Mouse (Mus musculus) gastrocnemius, postnatal 25 days (tissue): ENCODE measurements around the gene Rbm24. TPM values are rescaled to one million over a fixed set of nuclear protein-coding genes. Genes with fewer than 3 reads are reported as not detected.

ENCODE experiments used
- DNase-seq: peaks from one replicate; pipeline ENCODE4 v3.0.0; 2022
- total RNA-seq, 2 experiments: library from RNA; stranded (reverse); gene quantifications; 1 replicate in 1 of 2; 2 replicates in 1 of 2; pipeline ENCODE4 v1.2.3; 2021

Rbm24 gene
- total RNA-seq, 2 experiments from 2014 or later = 129 to 151 TPM

- no peak for DNase-seq
Observed at GRCm38 (mm10) chr13:46438960-46439359, 20.7 kb downstream of the Rbm24 start.

DNA sequence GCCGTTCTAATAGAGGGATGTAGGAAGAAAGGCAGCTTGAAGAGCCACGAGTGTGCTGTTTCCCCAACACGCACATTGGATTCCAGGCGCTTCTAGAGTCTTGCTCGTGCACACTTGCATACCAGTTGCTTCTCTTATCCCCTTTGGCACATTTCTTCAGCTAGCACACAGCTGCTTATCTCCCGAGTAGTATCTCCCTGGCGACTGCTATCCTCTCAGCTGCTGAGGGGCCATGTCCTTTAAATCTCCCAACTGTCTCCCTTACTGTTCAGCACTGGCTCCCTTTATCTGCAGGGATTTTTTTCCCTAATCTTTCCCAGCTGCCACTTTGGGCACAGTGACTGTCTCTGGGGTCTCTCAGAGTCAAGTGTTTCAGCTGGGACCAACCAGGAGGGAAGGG, 25.8 kb downstream of the Rbm24 start:
- DNase-seq = no peak

GRCm38 (mm10) chr13:46446062-46446461, 27.8 kb downstream of the Rbm24 start:
- DNase-seq = peak; percentile 12

- DNase-seq = no peak
Observed at GRCm38 (mm10) chr13:46448276-46448675, 30.0 kb downstream of the Rbm24 start.

- DNase-seq = no peak
Observed at GRCm38 (mm10) chr13:46449955-46450354, 31.7 kb downstream of the Rbm24 start.

- DNase-seq = no peak
Observed at GRCm38 (mm10) chr13:46450623-46451022, 32.4 kb downstream of the Rbm24 start.

- DNase-seq = no peak
Observed at GRCm38 (mm10) chr13:46451548-46451947, 33.3 kb downstream of the Rbm24 start.

GRCm38 (mm10) chr13:46459546-46459945, 41.3 kb downstream of the Rbm24 start:
- no peak for DNase-seq

DNA sequence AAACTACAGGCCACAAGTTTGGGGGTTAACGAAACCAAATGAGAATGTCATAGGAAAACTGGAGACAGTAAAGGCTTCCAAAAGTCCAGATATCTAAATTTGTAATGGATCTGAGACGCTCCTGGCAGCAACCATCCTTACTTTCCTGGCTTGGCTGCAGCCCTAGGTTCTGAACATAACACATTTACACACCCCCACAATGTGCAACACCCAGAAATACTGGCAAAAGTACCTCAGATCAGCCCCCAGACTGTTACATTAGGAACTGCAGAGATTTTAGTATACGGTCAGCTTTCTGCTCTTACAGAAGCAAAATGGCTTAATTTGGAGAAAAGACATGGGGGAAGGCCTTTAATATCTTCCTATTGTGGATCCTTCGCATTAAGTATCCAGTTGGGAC, 44.0 kb downstream of the Rbm24 start:
- DNase-seq = no peak

DNA sequence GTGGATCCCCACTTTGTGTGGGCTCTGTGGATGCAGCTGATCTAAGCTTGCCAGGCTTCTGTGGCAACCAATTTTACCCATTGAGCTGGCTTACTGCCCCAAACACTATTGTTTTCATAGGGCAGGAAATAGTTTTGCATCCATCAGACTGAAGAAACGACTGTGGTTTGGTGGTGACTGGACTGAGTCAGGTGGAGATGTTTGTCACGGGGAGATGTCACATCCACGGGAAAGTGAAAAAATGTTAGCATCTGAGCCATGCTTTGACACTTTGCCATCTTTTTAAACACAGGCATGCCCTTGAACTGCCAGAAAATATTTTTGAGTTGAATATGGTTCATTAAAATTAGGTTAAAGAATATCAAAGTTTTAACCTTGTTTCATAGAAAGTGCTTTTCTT, 45.5 kb downstream of the Rbm24 start:
- no peak for DNase-seq

GRCm38 (mm10) chr13:46468251-46468650, 50.0 kb downstream of the Rbm24 start:
- no peak for DNase-seq

GRCm38 (mm10) chr13:46469536-46469935, 51.3 kb downstream of the Rbm24 start:
- DNase-seq = no peak

Other genes starting within 250 kb of the Rbm24 start
- under 1 TPM; 0.32 to 0.46 TPM for gene Stmnd1, start 144.7 kb upstream of the Rbm24 start, total RNA-seq
- gene Cap2, start 83.4 kb downstream of the Rbm24 start, total RNA-seq = 100 to 1,000 TPM; 281 to 304 TPM